Mouse (Mus musculus) hindbrain, embryonic 12.5 days (tissue): ENCODE measurements at regions not wholly inside any gene's neighbourhood (a gene's known extent, or its start where the extent isn't known, plus 50 kb on each side); places are given as distances from the start of the nearest gene placed in this dataset.

Experiments used
- ATAC-seq: fragments of 200-750 bp; cut with Nextera tagmentation; 2 replicates; pipeline ENCODE4 v1.8.0; 2017; ENCODE audit warnings: moderate TSS enrichment; ENCODE audit not compliant: low FRiP score
- H3K27ac ChIP-seq: fragments of 300-500 bp; sonication (generic); 2 replicates; pipeline ENCODE4 v1.5.1; 2016; ENCODE audit warnings: mild to moderate bottlenecking
- H3K27me3 ChIP-seq: fragments of 300-500 bp; sonication (generic); 2 replicates; pipeline ENCODE4 v1.6.1; 2016; ENCODE audit warnings: mild to moderate bottlenecking
- H3K36me3 ChIP-seq: fragments of 300-500 bp; sonication (generic); 2 replicates; pipeline ENCODE4 v1.6.1; 2016; ENCODE audit warnings: mild to moderate bottlenecking
- H3K4me1 ChIP-seq: fragments of 300-500 bp; sonication (generic); 2 replicates; pipeline ENCODE4 v1.6.1; 2016
- H3K4me2 ChIP-seq: fragments of 300-500 bp; sonication (generic); replicated peaks from 2 replicates; pipeline ENCODE4 v1.6.1; 2016; ENCODE audit warnings: mild to moderate bottlenecking
- H3K4me3 ChIP-seq: fragments of 300-500 bp; sonication (generic); 2 replicates; pipeline ENCODE4 v1.5.1; 2016; ENCODE audit warnings: mild to moderate bottlenecking
- H3K9ac ChIP-seq: fragments of 300-500 bp; sonication (generic); 2 replicates; pipeline ENCODE4 v1.6.1; 2016; ENCODE audit warnings: mild to moderate bottlenecking, moderate library complexity
- H3K9me3 ChIP-seq: fragments of 300-500 bp; sonication (generic); replicated peaks from 2 replicates; pipeline ENCODE4 v1.6.1; 2016; ENCODE audit warnings: mild to moderate bottlenecking
- WGBS: fragments of 180-500 bp; shearing (Covaris S2); methylation state at CpG from one replicate; pipeline ENCODE4 v1.1.7; 2016; 5-methylcytosine and 5-hydroxymethylcytosine counted together

GRCm38 (mm10) chr11:63457250-63457649, 328.5 kb downstream of the Pmp22 start:
- peaks cover 2% of the 10 kb centered on the region; the same call in 1 of the 2 replicates for H3K27me3 ChIP-seq
- WGBS, result 81% methylated on average over 5 of the region's 5 CpGs
- no peak overlapping the region for H3K4me3 ChIP-seq
- H3K4me2 ChIP-seq, result no peak overlapping the region
- no peak overlapping the region for H3K9ac ChIP-seq
- H3K9me3 ChIP-seq, result peaks cover 2% of the 10 kb centered on the region; the same call in 1 of the 2 replicates
- H3K36me3 ChIP-seq, result no peaks in the 10 kb centered on the region
- H3K4me1 ChIP-seq, result peaks cover 17% of the 10 kb centered on the region
- no peak for ATAC-seq
- H3K27ac ChIP-seq, result no peak overlapping the region

- WGBS, result 53% methylated on average over 7 of the region's 7 CpGs
- peaks cover 17% of the 10 kb centered on the region for H3K4me1 ChIP-seq
These were observed 331.4 kb downstream of the Pmp22 start for GRCm38 (mm10) chr11:63460146-63460545.

DNA sequence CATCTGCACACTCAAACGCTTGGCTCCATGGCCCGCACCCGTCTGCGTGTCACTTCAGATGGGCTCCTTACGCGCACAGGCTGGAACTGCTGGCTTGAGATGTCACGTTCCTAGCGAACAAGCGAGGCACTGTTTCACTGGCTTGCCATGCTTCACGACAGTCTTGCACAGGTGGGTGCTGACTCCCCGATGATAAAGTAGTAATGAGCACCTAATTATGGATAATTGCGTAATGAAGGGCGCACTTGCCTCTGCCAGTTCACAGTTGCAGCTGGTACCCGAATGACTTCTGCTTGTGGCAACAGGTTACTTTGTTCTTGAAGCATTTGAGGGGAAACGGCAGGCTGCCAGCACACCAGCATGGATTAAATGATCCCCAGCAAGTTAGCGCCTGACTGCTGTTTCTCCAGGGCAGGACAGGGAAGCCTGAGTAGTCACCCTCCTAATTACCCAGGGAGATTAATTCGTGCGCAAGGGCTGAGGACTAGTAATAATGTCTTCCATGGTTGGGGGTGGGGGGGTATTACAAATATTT, 335.1 kb downstream of the Pmp22 start:
- H3K4me1 ChIP-seq, result peaks cover 6% of the 10 kb centered on the region
- 56% methylated on average over 18 of the region's 18 CpGs for WGBS
- no peaks in the 10 kb centered on the region for H3K36me3 ChIP-seq
- H3K9me3 ChIP-seq, result no peaks in the 10 kb centered on the region
- ATAC-seq, result no peak
- no peak overlapping the region for H3K4me2 ChIP-seq
- no peak overlapping the region for H3K27ac ChIP-seq
- peaks cover 5% of the 10 kb centered on the region; the same call in 1 of the 2 replicates for H3K27me3 ChIP-seq
- no peak overlapping the region for H3K4me3 ChIP-seq
- H3K9ac ChIP-seq, result no peak overlapping the region

More at GRCm38 (mm10) chr11:63460146-63460545, 331.4 kb downstream of the Pmp22 start:
- H3K4me2 ChIP-seq, result no peak overlapping the region
- H3K9me3 ChIP-seq, result no peaks in the 10 kb centered on the region
- no peaks in the 10 kb centered on the region for H3K36me3 ChIP-seq
- peaks cover 5% of the 10 kb centered on the region; the same call in 1 of the 2 replicates for H3K27me3 ChIP-seq
- H3K4me3 ChIP-seq, result no peak overlapping the region
- ATAC-seq, result no peak
- no peak overlapping the region for H3K9ac ChIP-seq
- no peak overlapping the region for H3K27ac ChIP-seq

DNA sequence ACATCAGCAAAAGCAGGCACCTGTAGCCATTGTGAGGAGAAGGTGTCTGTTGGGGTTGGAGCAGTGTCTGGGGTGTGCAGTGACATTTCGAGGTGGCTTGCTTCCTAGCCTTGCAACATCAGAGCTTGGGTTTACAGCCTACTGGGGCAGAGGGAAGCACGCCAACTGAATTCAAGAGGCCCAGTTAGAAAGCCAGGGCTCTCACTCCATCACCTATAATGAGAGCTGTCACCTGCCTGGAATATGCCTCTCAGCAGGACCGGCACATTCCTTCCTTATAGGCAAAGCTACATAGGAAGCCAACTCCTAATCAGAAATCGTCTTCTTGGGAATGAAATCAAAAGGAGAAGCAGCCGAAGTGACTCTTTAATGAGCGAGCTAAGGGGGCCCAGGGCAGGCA, 337.2 kb downstream of the Pmp22 start:
- Histone ChIP-seq H3K9me3 (no peaks in the 10 kb centered on the region), H3K4me2 (no peak overlapping the region), H3K9ac (no peak overlapping the region), H3K4me3 (no peak overlapping the region), H3K36me3 (no peaks in the 10 kb centered on the region), H3K27me3 (peaks cover 5% of the 10 kb centered on the region; the same call in 1 of the 2 replicates), H3K4me1 (peaks cover 6% of the 10 kb centered on the region), H3K27ac (no peak overlapping the region)
- ATAC-seq, result no peak
- 84% methylated on average over 6 of the region's 6 CpGs for WGBS

GRCm38 (mm10) chr11:63466541-63466940, 337.8 kb downstream of the Pmp22 start:
- Histone ChIP-seq H3K4me3 (no peak overlapping the region), H3K4me2 (no peak overlapping the region), H3K4me1 (peaks cover 6% of the 10 kb centered on the region), H3K36me3 (no peaks in the 10 kb centered on the region), H3K9me3 (no peaks in the 10 kb centered on the region), H3K27ac (no peak overlapping the region), H3K9ac (no peak overlapping the region), H3K27me3 (peaks cover 5% of the 10 kb centered on the region; the same call in 1 of the 2 replicates)
- WGBS, result 90% methylated on average over 2 of the region's 2 CpGs
- no peak for ATAC-seq

GRCm38 (mm10) chr11:63474831-63475230, 346.0 kb downstream of the Pmp22 start:
- ATAC-seq, result no peak

DNA sequence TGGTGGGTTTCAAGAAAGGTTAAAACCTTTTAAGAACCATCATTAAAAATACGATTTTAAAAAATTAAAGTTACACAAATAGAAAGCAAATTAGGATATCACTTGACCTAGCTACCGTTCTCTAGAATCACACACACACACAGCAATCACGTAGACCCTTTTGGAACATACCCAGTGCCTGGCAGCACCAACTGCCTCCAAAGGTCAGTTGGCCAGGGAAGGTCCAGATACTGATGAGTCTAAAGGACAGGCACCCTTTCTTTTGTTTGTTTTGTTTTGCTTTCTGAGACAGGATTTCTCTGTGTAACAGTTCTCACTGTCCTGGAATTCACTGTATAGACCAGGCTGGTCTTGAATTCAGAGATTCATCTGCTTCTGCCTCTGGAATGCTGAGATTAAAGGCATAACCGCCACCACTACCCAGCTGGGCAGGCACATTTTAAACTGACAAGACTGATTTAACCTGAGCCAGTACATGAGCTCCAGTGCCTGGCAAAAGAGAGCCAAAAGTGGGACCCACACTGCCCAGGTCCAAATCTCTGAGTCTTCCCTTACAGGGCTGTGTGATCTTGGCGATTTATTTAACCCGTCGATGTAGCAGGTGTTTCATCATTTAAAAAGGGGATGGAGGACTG, 353.0 kb downstream of the Pmp22 start:
- WGBS, result 80% methylated on average over 7 of the region's 7 CpGs

More at GRCm38 (mm10) chr11:63474831-63475230, 346.0 kb downstream of the Pmp22 start:
- Histone ChIP-seq H3K27me3 (no peaks in the 10 kb centered on the region), H3K4me1 (no peaks in the 10 kb centered on the region), H3K9ac (no peak overlapping the region), H3K4me3 (no peak overlapping the region), H3K4me2 (no peak overlapping the region), H3K36me3 (no peaks in the 10 kb centered on the region), H3K27ac (no peak overlapping the region), H3K9me3 (no peaks in the 10 kb centered on the region)
- WGBS, result 97% methylated on average over 15 of the region's 15 CpGs

GRCm38 (mm10) chr11:63482593-63482992, 353.8 kb downstream of the Pmp22 start:
- Histone ChIP-seq H3K4me2 (no peak overlapping the region), H3K27ac (no peak overlapping the region), H3K27me3 (no peaks in the 10 kb centered on the region; the same call in 1 of the 2 replicates), H3K36me3 (no peaks in the 10 kb centered on the region), H3K4me1 (no peaks in the 10 kb centered on the region), H3K4me3 (no peak overlapping the region), H3K9ac (no peak overlapping the region), H3K9me3 (no peaks in the 10 kb centered on the region; the same call in 1 of the 2 replicates)
- 29% methylated on average over 6 of the region's 6 CpGs for WGBS
- no peak for ATAC-seq

More for the DNA sequence above, 353.0 kb downstream of the Pmp22 start:
- Histone ChIP-seq H3K27me3 (no peaks in the 10 kb centered on the region; the same call in 1 of the 2 replicates), H3K9me3 (no peaks in the 10 kb centered on the region; the same call in 1 of the 2 replicates), H3K36me3 (no peaks in the 10 kb centered on the region), H3K9ac (no peak overlapping the region), H3K4me2 (no peak overlapping the region), H3K4me1 (no peaks in the 10 kb centered on the region), H3K4me3 (no peak overlapping the region), H3K27ac (no peak overlapping the region)
- no peak for ATAC-seq

- no peak overlapping the region for H3K9ac ChIP-seq
- H3K4me1 ChIP-seq, result no peaks in the 10 kb centered on the region
- no peak overlapping the region for H3K27ac ChIP-seq
- H3K36me3 ChIP-seq, result no peaks in the 10 kb centered on the region
- no peaks in the 10 kb centered on the region; the same call in 1 of the 2 replicates for H3K27me3 ChIP-seq
- no peak overlapping the region for H3K4me2 ChIP-seq
- H3K9me3 ChIP-seq, result no peaks in the 10 kb centered on the region
- no peak for ATAC-seq
- H3K4me3 ChIP-seq, result no peak overlapping the region
- 17% methylated on average over 2 of the region's 2 CpGs for WGBS
These were observed 358.4 kb downstream of the Pmp22 start for GRCm38 (mm10) chr11:63487203-63487602.

- no peaks in the 10 kb centered on the region for H3K27me3 ChIP-seq
- no peak overlapping the region for H3K9ac ChIP-seq
- H3K27ac ChIP-seq, result no peak overlapping the region
- H3K9me3 ChIP-seq, result no peaks in the 10 kb centered on the region
- no peak overlapping the region for H3K4me2 ChIP-seq
- ATAC-seq, result no peak
- H3K4me1 ChIP-seq, result 0 out of 2 replicates have a peak, but pooled peaks cover 2% of the 10 kb centered on the region
- WGBS, result 64% methylated on average over 5 of the region's 5 CpGs
- H3K4me3 ChIP-seq, result no peak overlapping the region
- H3K36me3 ChIP-seq, result no peaks in the 10 kb centered on the region
These were observed 373.4 kb downstream of the Pmp22 start for GRCm38 (mm10) chr11:63502181-63502580.

- H3K27ac ChIP-seq, result no peak overlapping the region
- WGBS, result 94% methylated on average over 8 of the region's 8 CpGs
These were observed 378.6 kb downstream of the Pmp22 start for GRCm38 (mm10) chr11:63507387-63507786.

GRCm38 (mm10) chr11:63508727-63509126, 379.9 kb downstream of the Pmp22 start:
- Histone ChIP-seq H3K27me3 (no peaks in the 10 kb centered on the region), H3K9me3 (peaks cover 7% of the 10 kb centered on the region; the same call in 1 of the 2 replicates), H3K4me1 (0 out of 2 replicates have a peak, but pooled peaks cover 2% of the 10 kb centered on the region), H3K36me3 (no peaks in the 10 kb centered on the region), H3K9ac (no peak overlapping the region), H3K4me2 (no peak overlapping the region), H3K27ac (no peak overlapping the region), H3K4me3 (no peak overlapping the region)
- 93% methylated on average over 2 of the region's 2 CpGs for WGBS
- no peak for ATAC-seq

More at GRCm38 (mm10) chr11:63507387-63507786, 378.6 kb downstream of the Pmp22 start:
- Histone ChIP-seq H3K4me2 (no peak overlapping the region), H3K4me3 (no peak overlapping the region), H3K27me3 (no peaks in the 10 kb centered on the region), H3K36me3 (no peaks in the 10 kb centered on the region), H3K4me1 (0 out of 2 replicates have a peak, but pooled peaks cover 2% of the 10 kb centered on the region), H3K9ac (no peak overlapping the region), H3K9me3 (no peaks in the 10 kb centered on the region)
- no peak for ATAC-seq
